Mouse (Mus musculus): ENCODE measurements around the gene Galnt3. TPM values are rescaled to one million over a fixed set of nuclear protein-coding genes. Genes with fewer than 3 reads are reported as not detected.
A peak's percentile ranks its signal among the peaks of the same experiment; 100 is the strongest.

Galnt3 gene
- polyA plus RNA-seq, 1 experiment from 2014 or later: 0.65 TPM

GRCm38 (mm10) chr2:66142711-66143110 lies 17.9 kb upstream of the Galnt3 start:
- Histone ChIP-seq H3K27me3 (no peaks in the 10 kb centered on the region), H3K4me3 (no peak overlapping the region), H3K4me2 (no peak overlapping the region), H3K9ac (no peak overlapping the region), H3K4me1 (replicated peaks) (no peaks in the 10 kb centered on the region), H3K9me3 (no peaks in the 10 kb centered on the region), H3K36me3 (no peaks in the 10 kb centered on the region), H3K27ac (replicated peaks) (no peak overlapping the region)
- no peak for ATAC-seq (ENCODE audit: low FRiP score, low read depth)
- 90% methylated on average over 2 of the region's 2 CpGs for WGBS

GRCm38 (mm10) chr2:66142268-66142667 lies 17.5 kb upstream of the Galnt3 start:
- Histone ChIP-seq H3K27ac (replicated peaks) (no peak overlapping the region), H3K27me3 (no peaks in the 10 kb centered on the region), H3K4me3 (no peak overlapping the region), H3K4me1 (replicated peaks) (no peaks in the 10 kb centered on the region), H3K9ac (no peak overlapping the region), H3K4me2 (no peak overlapping the region), H3K36me3 (no peaks in the 10 kb centered on the region), H3K9me3 (no peaks in the 10 kb centered on the region)
- 92% methylated on average over 2 of the region's 2 CpGs for WGBS
- no peak for ATAC-seq (ENCODE audit: low FRiP score, low read depth)

- H3K4me1 ChIP-seq (replicated peaks): no peaks in the 10 kb centered on the region
- ATAC-seq (ENCODE audit: low FRiP score, low read depth): no peak
- H3K4me3 ChIP-seq: no peak overlapping the region
- no peaks in the 10 kb centered on the region for H3K9me3 ChIP-seq
- H3K4me2 ChIP-seq: no peak overlapping the region
- 73% methylated on average over 4 of the region's 4 CpGs for WGBS
- no peaks in the 10 kb centered on the region for H3K27me3 ChIP-seq
- H3K36me3 ChIP-seq: no peaks in the 10 kb centered on the region
- H3K9ac ChIP-seq: no peak overlapping the region
- no peak overlapping the region for H3K27ac ChIP-seq (replicated peaks)
These were observed 15.5 kb upstream of the Galnt3 start for GRCm38 (mm10) chr2:66140246-66140645.

GRCm38 (mm10) chr2:66131862-66132544 lies 7.2 kb upstream of the Galnt3 start:
- WGBS: 71% methylated on average over 8 of the region's 8 CpGs
- Histone ChIP-seq H3K4me2 (no peak overlapping the region), H3K27me3 (no peaks in the 10 kb centered on the region), H3K4me1 (replicated peaks) (no peaks in the 10 kb centered on the region), H3K36me3 (no peaks in the 10 kb centered on the region), H3K27ac (replicated peaks) (no peak overlapping the region), H3K9me3 (no peaks in the 10 kb centered on the region), H3K4me3 (no peak overlapping the region), H3K9ac (no peak overlapping the region)
- ATAC-seq (ENCODE audit: low FRiP score, low read depth): no peak

GRCm38 (mm10) chr2:66128941-66129340 lies 4.1 kb upstream of the Galnt3 start:
- Histone ChIP-seq H3K4me2 (no peak overlapping the region), H3K4me3 (no peak overlapping the region), H3K27ac (replicated peaks) (no peak overlapping the region), H3K9me3 (no peaks in the 10 kb centered on the region), H3K27me3 (no peaks in the 10 kb centered on the region), H3K36me3 (no peaks in the 10 kb centered on the region), H3K9ac (no peak overlapping the region), H3K4me1 (replicated peaks) (peaks cover 9% of the 10 kb centered on the region)
- 91% methylated on average over 2 of the region's 2 CpGs for WGBS
- no peak for ATAC-seq (ENCODE audit: low FRiP score, low read depth)

GRCm38 (mm10) chr2:66127541-66127940 lies 2.7 kb upstream of the Galnt3 start:
- Histone ChIP-seq H3K27ac (replicated peaks) (no peak overlapping the region), H3K36me3 (no peaks in the 10 kb centered on the region), H3K4me1 (replicated peaks) (peaks cover 9% of the 10 kb centered on the region), H3K4me2 (no peak overlapping the region), H3K4me3 (no peak overlapping the region), H3K27me3 (peaks cover 3% of the 10 kb centered on the region; the same call in 1 of the 2 replicates), H3K9ac (no peak overlapping the region), H3K9me3 (no peaks in the 10 kb centered on the region)
- ATAC-seq (ENCODE audit: low FRiP score, low read depth): no peak
- 78% methylated on average over 1 of the region's 1 CpGs for WGBS

GRCm38 (mm10) chr2:66126936-66127335 lies 2.1 kb upstream of the Galnt3 start:
- ATAC-seq (ENCODE audit: low FRiP score, low read depth): no peak
- WGBS: 89% methylated on average over 4 of the region's 4 CpGs
- H3K9me3 ChIP-seq: no peaks in the 10 kb centered on the region

GRCm38 (mm10) chr2:66123756-66124589 lies 821 bp downstream of the Galnt3 start:
- H3K9me3 ChIP-seq: no peaks in the 10 kb centered on the region
- H3K4me3 ChIP-seq: peak overlapping the region; percentile 64
- ATAC-seq (ENCODE audit: low FRiP score, low read depth): peak; percentile 77
- H3K27ac ChIP-seq (replicated peaks): no peak overlapping the region
- peak overlapping the region; percentile 53 for H3K9ac ChIP-seq
- H3K4me1 ChIP-seq (replicated peaks): peaks cover 9% of the 10 kb centered on the region
- no peaks in the 10 kb centered on the region for H3K36me3 ChIP-seq
- H3K4me2 ChIP-seq: peak overlapping the region; percentile 99
- peaks cover 7% of the 10 kb centered on the region; the same call in 1 of the 2 replicates for H3K27me3 ChIP-seq
- under 1% methylated on average over 54 of the region's 57 CpGs for WGBS

More at GRCm38 (mm10) chr2:66126936-66127335, 2.1 kb upstream of the Galnt3 start:
- H3K9ac ChIP-seq: no peak overlapping the region
- H3K4me2 ChIP-seq: no peak overlapping the region
- H3K4me1 ChIP-seq (replicated peaks): peaks cover 9% of the 10 kb centered on the region
- H3K27ac ChIP-seq (replicated peaks): no peak overlapping the region
- no peak overlapping the region for H3K4me3 ChIP-seq
- H3K36me3 ChIP-seq: no peaks in the 10 kb centered on the region
- peaks cover 7% of the 10 kb centered on the region; the same call in 1 of the 2 replicates for H3K27me3 ChIP-seq

- no peak overlapping the region for H3K4me2 ChIP-seq
- 74% methylated on average over 3 of the region's 3 CpGs for WGBS
- ATAC-seq (ENCODE audit: low FRiP score, low read depth): no peak
- no peak overlapping the region for H3K27ac ChIP-seq (replicated peaks)
- H3K36me3 ChIP-seq: no peaks in the 10 kb centered on the region
- no peak overlapping the region for H3K4me3 ChIP-seq
- H3K27me3 ChIP-seq: peaks cover 6% of the 10 kb centered on the region; the same call in 1 of the 2 replicates
- no peaks in the 10 kb centered on the region for H3K9me3 ChIP-seq
- H3K4me1 ChIP-seq (replicated peaks): no peaks in the 10 kb centered on the region
- H3K9ac ChIP-seq: no peak overlapping the region
These were observed 7.1 kb downstream of the Galnt3 start for GRCm38 (mm10) chr2:66117686-66118085.

- no peak for ATAC-seq (ENCODE audit: low FRiP score, low read depth)
- H3K4me1 ChIP-seq (replicated peaks): no peaks in the 10 kb centered on the region
- WGBS: 94% methylated on average over 9 of the region's 9 CpGs
These were observed 16.8 kb downstream of the Galnt3 start for GRCm38 (mm10) chr2:66107864-66108514.

GRCm38 (mm10) chr2:66103740-66104436 lies 20.9 kb downstream of the Galnt3 start:
- WGBS: 76% methylated on average over 10 of the region's 10 CpGs
- Histone ChIP-seq H3K9ac (no peak overlapping the region), H3K36me3 (no peaks in the 10 kb centered on the region), H3K27ac (replicated peaks) (no peak overlapping the region), H3K4me1 (replicated peaks) (0 out of 2 replicates have a peak, but pooled peaks cover 3% of the 10 kb centered on the region), H3K4me2 (no peak overlapping the region), H3K4me3 (no peak overlapping the region), H3K9me3 (no peaks in the 10 kb centered on the region), H3K27me3 (no peaks in the 10 kb centered on the region)
- ATAC-seq (ENCODE audit: low FRiP score, low read depth): no peak

More at GRCm38 (mm10) chr2:66107864-66108514, 16.8 kb downstream of the Galnt3 start:
- Histone ChIP-seq H3K27me3 (no peaks in the 10 kb centered on the region), H3K9me3 (no peaks in the 10 kb centered on the region), H3K4me2 (no peak overlapping the region), H3K9ac (no peak overlapping the region), H3K36me3 (no peaks in the 10 kb centered on the region), H3K4me3 (no peak overlapping the region), H3K27ac (replicated peaks) (no peak overlapping the region)

Measured in hindbrain, embryonic 15.5 days (tissue).